Mouse (Mus musculus): ENCODE measurements around the gene Pth2. TPM values are rescaled to one million over a fixed set of nuclear protein-coding genes. Genes with fewer than 3 reads are reported as not detected.

Gene Pth2
- polyA plus RNA-seq, 1 experiment from 2014 or later = not detected

- H3K36me3 ChIP-seq (replicated peaks; ENCODE audit: control insufficient read depth, insufficient read depth, low read depth, low read length) = no peaks in the 10 kb centered on the region
- no peak overlapping the region for H3K4me2 ChIP-seq (ENCODE audit: low read depth, low read length)
- H3K9me3 ChIP-seq (replicated peaks; ENCODE audit: control insufficient read depth, low read length) = no peaks in the 10 kb centered on the region
- H3K27ac ChIP-seq (replicated peaks; ENCODE audit: low read depth, low read length) = no peak overlapping the region
- H3K4me1 ChIP-seq (ENCODE audit: control insufficient read depth, insufficient read depth, low read length) = no peaks in the 10 kb centered on the region
- 71% methylated on average over 10 of the region's 10 CpGs for WGBS
- ATAC-seq (replicated peaks; ENCODE audit: insufficient number of reproducible peaks, low FRiP score, low TSS enrichment, low read depth) = no peak
- DNase-seq (ENCODE audit: low spot score) = no peak
- H3K4me3 ChIP-seq (ENCODE audit: low read depth, low read length) = no peak overlapping the region
- peaks cover 15% of the 10 kb centered on the region for H3K27me3 ChIP-seq (ENCODE audit: control insufficient read depth, insufficient read depth, low read length)
- no peak overlapping the region for H3K9ac ChIP-seq (replicated peaks; ENCODE audit: low read length)
These were observed 30.3 kb downstream of the Pth2 start for GRCm38 (mm10) chr7:45211070-45211469.

- ATAC-seq (replicated peaks; ENCODE audit: insufficient number of reproducible peaks, low FRiP score, low TSS enrichment, low read depth) (no peak), DNase-seq (ENCODE audit: low spot score) (no peak)
- Histone ChIP-seq H3K27me3 (ENCODE audit: control insufficient read depth, insufficient read depth, low read length) (peaks cover 15% of the 10 kb centered on the region), H3K4me2 (ENCODE audit: low read depth, low read length) (no peak within 1 kb of the TSS; the same call in 1 of the 2 replicates), H3K9ac (replicated peaks; ENCODE audit: low read length) (no peak within 1 kb of the TSS), H3K36me3 (replicated peaks; ENCODE audit: control insufficient read depth, insufficient read depth, low read depth, low read length) (no peaks in the 10 kb centered on the region), H3K4me1 (ENCODE audit: control insufficient read depth, insufficient read depth, low read length) (no peaks in the 10 kb centered on the region), H3K9me3 (replicated peaks; ENCODE audit: control insufficient read depth, low read length) (no peaks in the 10 kb centered on the region), H3K27ac (replicated peaks; ENCODE audit: low read depth, low read length) (no peak within 1 kb of the TSS), H3K4me3 (ENCODE audit: low read depth, low read length) (0 out of 2 replicates have a peak within 1 kb of the TSS, but pooled peaks have one; percentile 6)
- 6% methylated on average over 17 of the region's 17 CpGs for WGBS
These were observed 31.1 kb downstream of the Pth2 start, which contains the start of gene Dkkl1 for GRCm38 (mm10) chr7:45211851-45212251. TSS of gene Dkkl1 (minus strand) at chr7:45212147.

GRCm38 (mm10) chr7:45212356-45212755 lies 31.6 kb downstream of the Pth2 start:
- no peak overlapping the region for H3K9ac ChIP-seq (replicated peaks; ENCODE audit: low read length)
- no peak for DNase-seq (ENCODE audit: low spot score)
- 68% methylated on average over 7 of the region's 7 CpGs for WGBS
- H3K4me2 ChIP-seq (ENCODE audit: low read depth, low read length) = no peak overlapping the region
- H3K36me3 ChIP-seq (replicated peaks; ENCODE audit: control insufficient read depth, insufficient read depth, low read depth, low read length) = no peaks in the 10 kb centered on the region
- H3K4me1 ChIP-seq (ENCODE audit: control insufficient read depth, insufficient read depth, low read length) = no peaks in the 10 kb centered on the region; the same call in 1 of the 2 replicates
- H3K9me3 ChIP-seq (replicated peaks; ENCODE audit: control insufficient read depth, low read length) = no peaks in the 10 kb centered on the region
- H3K4me3 ChIP-seq (ENCODE audit: low read depth, low read length) = no peak overlapping the region
- ATAC-seq (replicated peaks; ENCODE audit: insufficient number of reproducible peaks, low FRiP score, low TSS enrichment, low read depth) = no peak
- no peak overlapping the region for H3K27ac ChIP-seq (replicated peaks; ENCODE audit: low read depth, low read length)
- peaks cover 15% of the 10 kb centered on the region for H3K27me3 ChIP-seq (ENCODE audit: control insufficient read depth, insufficient read depth, low read length)

- Histone ChIP-seq H3K4me3 (ENCODE audit: low read depth, low read length) (no peak overlapping the region), H3K4me1 (ENCODE audit: control insufficient read depth, insufficient read depth, low read length) (no peaks in the 10 kb centered on the region; the same call in 1 of the 2 replicates), H3K9me3 (replicated peaks; ENCODE audit: control insufficient read depth, low read length) (no peaks in the 10 kb centered on the region), H3K36me3 (replicated peaks; ENCODE audit: control insufficient read depth, insufficient read depth, low read depth, low read length) (no peaks in the 10 kb centered on the region; the same call in 1 of the 2 replicates), H3K27me3 (ENCODE audit: control insufficient read depth, insufficient read depth, low read length) (peaks cover 15% of the 10 kb centered on the region), H3K4me2 (ENCODE audit: low read depth, low read length) (no peak overlapping the region), H3K27ac (replicated peaks; ENCODE audit: low read depth, low read length) (no peak overlapping the region), H3K9ac (replicated peaks; ENCODE audit: low read length) (no peak overlapping the region)
- 62% methylated on average over 5 of the region's 5 CpGs for WGBS
- DNase-seq (ENCODE audit: low spot score) = no peak
- no peak for ATAC-seq (replicated peaks; ENCODE audit: insufficient number of reproducible peaks, low FRiP score, low TSS enrichment, low read depth)
These were observed 32.9 kb downstream of the Pth2 start for GRCm38 (mm10) chr7:45213708-45214107.

- DNase-seq (ENCODE audit: low spot score) (peak; percentile 85), ATAC-seq (replicated peaks; ENCODE audit: insufficient number of reproducible peaks, low FRiP score, low TSS enrichment, low read depth) (peak; percentile 57)
- 1% methylated on average over 51 of the region's 55 CpGs for WGBS
- peak within 1 kb of the TSS; percentile 95 for H3K27ac ChIP-seq (replicated peaks; ENCODE audit: low read depth, low read length)
- H3K27me3 ChIP-seq (ENCODE audit: control insufficient read depth, insufficient read depth, low read length) = peaks cover 9% of the 10 kb centered on the region
- peak within 1 kb of the TSS; percentile 100 for H3K9ac ChIP-seq (replicated peaks; ENCODE audit: low read length)
- H3K4me3 ChIP-seq (ENCODE audit: low read depth, low read length) = peak within 1 kb of the TSS; percentile 89
- peaks cover 14% of the 10 kb centered on the region for H3K36me3 ChIP-seq (replicated peaks; ENCODE audit: control insufficient read depth, insufficient read depth, low read depth, low read length)
- H3K9me3 ChIP-seq (replicated peaks; ENCODE audit: control insufficient read depth, low read length) = no peaks in the 10 kb centered on the region
- peak within 1 kb of the TSS; percentile 63 for H3K4me2 ChIP-seq (ENCODE audit: low read depth, low read length)
- no peaks in the 10 kb centered on the region; the same call in 1 of the 2 replicates for H3K4me1 ChIP-seq (ENCODE audit: control insufficient read depth, insufficient read depth, low read length)
These were observed 35.1 kb downstream of the Pth2 start, which contains the start of gene Tead2 for GRCm38 (mm10) chr7:45215673-45216441. TSS of gene Tead2 (plus strand) at chr7:45215753.

- DNase-seq (ENCODE audit: low spot score) = peak; percentile 96
These were observed 35.8 kb downstream of the Pth2 start for GRCm38 (mm10) chr7:45216442-45217183.

GRCm38 (mm10) chr7:45221680-45222079 lies 40.9 kb downstream of the Pth2 start:
- H3K27me3 ChIP-seq (ENCODE audit: control insufficient read depth, insufficient read depth, low read length) = no peaks in the 10 kb centered on the region
- no peak overlapping the region for H3K4me2 ChIP-seq (ENCODE audit: low read depth, low read length)
- H3K27ac ChIP-seq (replicated peaks; ENCODE audit: low read depth, low read length) = no peak overlapping the region
- H3K9ac ChIP-seq (replicated peaks; ENCODE audit: low read length) = no peak overlapping the region
- DNase-seq (ENCODE audit: low spot score) (no peak), ATAC-seq (replicated peaks; ENCODE audit: insufficient number of reproducible peaks, low FRiP score, low TSS enrichment, low read depth) (no peak)
- H3K4me1 ChIP-seq (ENCODE audit: control insufficient read depth, insufficient read depth, low read length) = no peaks in the 10 kb centered on the region; the same call in 1 of the 2 replicates
- no peak overlapping the region for H3K4me3 ChIP-seq (ENCODE audit: low read depth, low read length)
- H3K36me3 ChIP-seq (replicated peaks; ENCODE audit: control insufficient read depth, insufficient read depth, low read depth, low read length) = peaks cover 43% of the 10 kb centered on the region
- 82% methylated on average over 2 of the region's 2 CpGs for WGBS
- H3K9me3 ChIP-seq (replicated peaks; ENCODE audit: control insufficient read depth, low read length) = no peaks in the 10 kb centered on the region

More at GRCm38 (mm10) chr7:45216442-45217183, 35.8 kb downstream of the Pth2 start:
- Histone ChIP-seq H3K4me1 (ENCODE audit: control insufficient read depth, insufficient read depth, low read length) (no peaks in the 10 kb centered on the region; the same call in 1 of the 2 replicates), H3K4me2 (ENCODE audit: low read depth, low read length) (peak overlapping the region; percentile 63), H3K9ac (replicated peaks; ENCODE audit: low read length) (peak overlapping the region; percentile 100), H3K27ac (replicated peaks; ENCODE audit: low read depth, low read length) (peak overlapping the region; percentile 95), H3K27me3 (ENCODE audit: control insufficient read depth, insufficient read depth, low read length) (peaks cover 2% of the 10 kb centered on the region; the same call in 1 of the 2 replicates), H3K4me3 (ENCODE audit: low read depth, low read length) (peak overlapping the region; percentile 89), H3K9me3 (replicated peaks; ENCODE audit: control insufficient read depth, low read length) (no peaks in the 10 kb centered on the region), H3K36me3 (replicated peaks; ENCODE audit: control insufficient read depth, insufficient read depth, low read depth, low read length) (peaks cover 17% of the 10 kb centered on the region)
- WGBS = under 1% methylated on average over 13 of the region's 13 CpGs
- ATAC-seq (replicated peaks; ENCODE audit: insufficient number of reproducible peaks, low FRiP score, low TSS enrichment, low read depth) = peak; percentile 77
